Mouse (Mus musculus) embryonic facial prominence, embryonic 13.5 days (tissue): ENCODE data around the gene Gpatch8. TPM values are rescaled to one million over a fixed set of nuclear protein-coding genes. Genes with fewer than 3 reads are reported as not detected.

Experiments used
- ATAC-seq: fragments of 200-750 bp; cut with Nextera tagmentation; 2 replicates; pipeline ENCODE4 v1.8.0; 2017; ENCODE audit warnings: low read depth; ENCODE audit not compliant: insufficient number of reproducible peaks, insufficient read depth, low FRiP score, low TSS enrichment
- H3K27ac ChIP-seq: fragments of 300-500 bp; sonication (generic); 2 replicates; pipeline ENCODE4 v1.5.1; 2015; ENCODE audit warnings: moderate library complexity, mild to moderate bottlenecking, inconsistent platforms
- H3K27me3 ChIP-seq: fragments of 300-500 bp; sonication (generic); 2 replicates; pipeline ENCODE4 v1.6.1; 2015; ENCODE audit warnings: mild to moderate bottlenecking, inconsistent platforms
- H3K36me3 ChIP-seq: fragments of 300-500 bp; sonication (generic); 2 replicates; pipeline ENCODE4 v1.6.1; 2015; ENCODE audit warnings: mild to moderate bottlenecking, inconsistent platforms
- H3K4me1 ChIP-seq: fragments of 300-500 bp; sonication (generic); 2 replicates; pipeline ENCODE4 v1.6.1; 2015; ENCODE audit warnings: inconsistent platforms
- H3K4me2 ChIP-seq: fragments of 300-500 bp; sonication (generic); 2 replicates; pipeline ENCODE4 v1.6.1; 2015; ENCODE audit warnings: moderate library complexity, mild to moderate bottlenecking, inconsistent platforms
- H3K4me3 ChIP-seq: fragments of 300-500 bp; sonication (generic); 2 replicates; pipeline ENCODE4 v1.5.1; 2015; ENCODE audit warnings: mild to moderate bottlenecking, inconsistent platforms
- H3K9ac ChIP-seq: fragments of 300-500 bp; sonication (generic); 2 replicates; pipeline ENCODE4 v1.6.1; 2015; ENCODE audit warnings: mild to moderate bottlenecking, inconsistent platforms
- H3K9me3 ChIP-seq: fragments of 300-500 bp; sonication (generic); 2 replicates; pipeline ENCODE4 v1.6.1; 2016; ENCODE audit warnings: inconsistent platforms
- WGBS: fragments of 180-500 bp; shearing (Covaris S2); methylation state at CpG from one replicate; pipeline ENCODE4 v1.1.7; 2015; ENCODE audit warnings: mixed read lengths; 5-methylcytosine and 5-hydroxymethylcytosine counted together
- polyA plus RNA-seq: library from polyadenylated mRNA; unstranded; fragments of >200 nt; fragmentation: Nextera tagmentation; extraction: Ambion mirVana; gene quantifications from 2 replicates; pipeline ENCODE4 v1.2.1, GENCODE M21; 2015

Gpatch8 gene
- polyA plus RNA-seq, 1 experiment from 2014 or later: 84.0 TPM

GRCm38 (mm10) chr11:102437120-102438061 is 118.8 kb downstream of the Gpatch8 start:
- H3K27ac ChIP-seq: peak overlapping the region; percentile 49; the same call in 1 of the 2 replicates
- no peak for ATAC-seq
- H3K36me3 ChIP-seq: peaks cover 88% of the 10 kb centered on the region

GRCm38 (mm10) chr11:102436471-102436790 is 119.8 kb downstream of the Gpatch8 start:
- Histone ChIP-seq H3K9ac (no peak overlapping the region), H3K4me1 (peaks cover 47% of the 10 kb centered on the region), H3K4me2 (no peak overlapping the region), H3K27me3 (peaks cover 11% of the 10 kb centered on the region; the same call in 1 of the 2 replicates), H3K4me3 (no peak overlapping the region), H3K9me3 (no peaks in the 10 kb centered on the region), H3K27ac (no peak overlapping the region), H3K36me3 (peaks cover 79% of the 10 kb centered on the region)
- ATAC-seq: no peak
- WGBS: 81% methylated on average over 10 of the region's 10 CpGs

More at GRCm38 (mm10) chr11:102437120-102438061, 118.8 kb downstream of the Gpatch8 start:
- Histone ChIP-seq H3K9me3 (no peaks in the 10 kb centered on the region), H3K4me3 (peak overlapping the region; percentile 42), H3K4me1 (peaks cover 39% of the 10 kb centered on the region), H3K4me2 (peak overlapping the region; percentile 74), H3K27me3 (peaks cover 11% of the 10 kb centered on the region; the same call in 1 of the 2 replicates), H3K9ac (peak overlapping the region; percentile 66)
- WGBS: 7% methylated on average over 86 of the region's 87 CpGs

GRCm38 (mm10) chr11:102435754-102436470 is 120.3 kb downstream of the Gpatch8 start:
- H3K4me3 ChIP-seq: no peak overlapping the region
- no peak overlapping the region for H3K9ac ChIP-seq
- H3K4me1 ChIP-seq: peaks cover 51% of the 10 kb centered on the region
- ATAC-seq: no peak
- no peaks in the 10 kb centered on the region for H3K9me3 ChIP-seq
- 91% methylated on average over 18 of the region's 18 CpGs for WGBS
- no peak overlapping the region for H3K27ac ChIP-seq
- H3K4me2 ChIP-seq: no peak overlapping the region
- peaks cover 73% of the 10 kb centered on the region for H3K36me3 ChIP-seq
- peaks cover 11% of the 10 kb centered on the region; the same call in 1 of the 2 replicates for H3K27me3 ChIP-seq

GRCm38 (mm10) chr11:102434816-102435705 is 121.1 kb downstream of the Gpatch8 start:
- Histone ChIP-seq H3K4me1 (peaks cover 51% of the 10 kb centered on the region), H3K27ac (no peak overlapping the region), H3K4me3 (no peak overlapping the region), H3K4me2 (no peak overlapping the region), H3K36me3 (peaks cover 65% of the 10 kb centered on the region), H3K27me3 (peaks cover 9% of the 10 kb centered on the region; the same call in 1 of the 2 replicates), H3K9me3 (no peaks in the 10 kb centered on the region), H3K9ac (no peak overlapping the region)
- ATAC-seq: no peak
- WGBS: 90% methylated on average over 11 of the region's 11 CpGs

DNA sequence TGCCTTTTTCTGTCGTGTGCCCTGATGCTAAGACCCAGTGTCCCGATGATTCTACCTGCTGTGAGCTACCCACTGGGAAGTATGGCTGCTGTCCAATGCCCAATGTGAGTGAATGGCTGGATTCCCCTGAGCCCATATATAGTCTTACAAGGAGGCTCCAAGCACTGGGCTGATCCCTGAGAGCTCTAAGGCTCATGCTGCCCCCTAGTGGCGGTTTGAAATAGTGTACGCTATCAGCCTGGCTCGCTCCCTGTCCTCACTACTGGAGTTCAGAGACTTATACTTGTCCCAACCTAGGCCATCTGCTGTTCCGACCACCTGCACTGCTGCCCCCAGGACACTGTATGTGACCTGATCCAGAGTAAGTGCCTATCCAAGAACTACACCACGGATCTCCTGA is 121.8 kb downstream of the Gpatch8 start:
- Histone ChIP-seq H3K4me2 (no peak overlapping the region), H3K4me1 (peaks cover 56% of the 10 kb centered on the region), H3K36me3 (peaks cover 58% of the 10 kb centered on the region), H3K9ac (no peak overlapping the region), H3K4me3 (no peak overlapping the region), H3K27ac (no peak overlapping the region), H3K27me3 (peaks cover 3% of the 10 kb centered on the region; the same call in 1 of the 2 replicates), H3K9me3 (no peaks in the 10 kb centered on the region)
- no peak for ATAC-seq
- 14% methylated on average over 7 of the region's 7 CpGs for WGBS

DNA sequence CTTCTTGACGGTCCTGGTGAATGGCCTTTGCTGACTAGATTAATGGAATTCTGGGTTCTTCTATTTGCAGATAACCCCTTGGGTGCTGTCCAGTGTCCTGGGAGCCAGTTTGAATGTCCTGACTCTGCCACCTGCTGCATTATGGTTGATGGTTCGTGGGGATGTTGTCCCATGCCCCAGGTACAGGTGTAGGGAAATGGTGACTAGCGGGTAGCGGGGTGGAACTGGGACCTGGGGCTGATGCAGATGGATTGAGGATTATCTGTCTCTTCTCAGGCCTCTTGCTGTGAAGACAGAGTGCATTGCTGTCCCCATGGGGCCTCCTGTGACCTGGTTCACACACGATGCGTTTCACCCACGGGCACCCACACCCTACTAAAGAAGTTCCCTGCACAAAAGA is 122.3 kb downstream of the Gpatch8 start:
- H3K4me2 ChIP-seq: no peak overlapping the region
- H3K4me1 ChIP-seq: peaks cover 58% of the 10 kb centered on the region
- peaks cover 53% of the 10 kb centered on the region for H3K36me3 ChIP-seq
- no peak for ATAC-seq
- peak overlapping the region; percentile 32; the same call in 1 of the 2 replicates for H3K9ac ChIP-seq
- H3K4me3 ChIP-seq: no peak overlapping the region
- H3K27me3 ChIP-seq: no peaks in the 10 kb centered on the region
- H3K9me3 ChIP-seq: no peaks in the 10 kb centered on the region
- H3K27ac ChIP-seq: no peak overlapping the region
- 88% methylated on average over 7 of the region's 7 CpGs for WGBS

DNA sequence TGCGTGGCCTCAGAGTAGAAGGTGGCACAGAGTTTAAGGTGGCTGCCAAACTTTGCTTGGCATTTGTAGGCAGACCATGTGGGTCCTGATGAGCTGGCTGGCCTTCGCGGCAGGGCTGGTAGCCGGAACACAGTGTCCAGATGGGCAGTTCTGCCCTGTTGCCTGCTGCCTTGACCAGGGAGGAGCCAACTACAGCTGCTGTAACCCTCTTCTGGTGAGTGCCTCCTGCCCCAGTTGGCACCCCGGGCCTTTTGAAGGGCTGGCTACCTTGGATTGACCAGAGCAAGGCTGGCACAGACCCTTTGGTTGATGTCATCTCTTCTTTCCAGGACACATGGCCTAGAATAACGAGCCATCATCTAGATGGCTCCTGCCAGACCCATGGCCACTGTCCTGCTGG is 123.3 kb downstream of the Gpatch8 start:
- peak overlapping the region; percentile 49 for H3K9ac ChIP-seq
- ATAC-seq: no peak
- peaks cover 44% of the 10 kb centered on the region for H3K36me3 ChIP-seq
- peaks cover 50% of the 10 kb centered on the region for H3K4me1 ChIP-seq
- H3K27me3 ChIP-seq: no peaks in the 10 kb centered on the region
- no peak overlapping the region for H3K4me2 ChIP-seq
- H3K9me3 ChIP-seq: no peaks in the 10 kb centered on the region
- no peak overlapping the region for H3K4me3 ChIP-seq
- WGBS: 93% methylated on average over 6 of the region's 6 CpGs
- H3K27ac ChIP-seq: no peak overlapping the region

GRCm38 (mm10) chr11:102432115-102432843 is 123.9 kb downstream of the Gpatch8 start:
- WGBS: 67% methylated on average over 16 of the region's 16 CpGs
- Histone ChIP-seq H3K4me1 (peaks cover 44% of the 10 kb centered on the region), H3K9me3 (no peaks in the 10 kb centered on the region), H3K4me3 (no peak overlapping the region), H3K36me3 (peaks cover 38% of the 10 kb centered on the region), H3K4me2 (peak overlapping the region; percentile 15; the same call in 1 of the 2 replicates), H3K27ac (no peak overlapping the region), H3K9ac (peak overlapping the region; percentile 49; the same call in 1 of the 2 replicates), H3K27me3 (no peaks in the 10 kb centered on the region)
- no peak for ATAC-seq

DNA sequence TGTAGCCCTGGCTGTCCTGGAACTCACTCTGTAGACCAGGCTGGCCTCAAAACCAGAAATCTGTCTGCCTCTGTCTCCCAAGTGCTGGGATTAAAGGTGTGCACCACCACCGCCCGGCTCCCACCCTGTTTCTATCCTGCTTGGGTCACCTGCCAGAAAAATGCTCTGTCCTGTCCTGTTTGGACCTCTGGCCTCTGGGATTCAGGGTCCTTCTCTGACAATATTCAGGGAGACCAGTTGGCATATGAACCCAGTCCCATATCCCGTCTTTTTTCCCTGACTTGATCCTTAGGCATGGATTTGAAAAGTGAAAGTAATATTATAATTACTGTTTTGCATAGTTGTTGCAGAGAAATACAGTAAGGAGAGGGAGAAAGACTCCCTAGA is 124.5 kb downstream of the Gpatch8 start:
- WGBS: 78% methylated on average over 3 of the region's 3 CpGs
- H3K27me3 ChIP-seq: no peaks in the 10 kb centered on the region
- no peaks in the 10 kb centered on the region for H3K9me3 ChIP-seq
- no peak overlapping the region for H3K27ac ChIP-seq
- H3K4me2 ChIP-seq: peak overlapping the region; percentile 15; the same call in 1 of the 2 replicates
- no peak for ATAC-seq
- peaks cover 39% of the 10 kb centered on the region for H3K4me1 ChIP-seq
- peak overlapping the region; percentile 49; the same call in 1 of the 2 replicates for H3K9ac ChIP-seq
- no peak overlapping the region for H3K4me3 ChIP-seq
- H3K36me3 ChIP-seq: peaks cover 34% of the 10 kb centered on the region

GRCm38 (mm10) chr11:102431018-102431645 is 125.1 kb downstream of the Gpatch8 start:
- Histone ChIP-seq H3K9ac (peak overlapping the region; percentile 77), H3K4me3 (peak overlapping the region; percentile 75), H3K4me1 (peaks cover 34% of the 10 kb centered on the region), H3K27ac (peak overlapping the region; percentile 89), H3K9me3 (no peaks in the 10 kb centered on the region), H3K4me2 (peak overlapping the region; percentile 96), H3K27me3 (no peaks in the 10 kb centered on the region), H3K36me3 (peaks cover 28% of the 10 kb centered on the region)
- ATAC-seq: no peak
- WGBS: 0% methylated on average over 7 of the region's 7 CpGs
